Mouse (Mus musculus) liver, embryonic 11.5 days (tissue): ENCODE measurements around the gene Lpin2. TPM values are rescaled to one million over a fixed set of nuclear protein-coding genes. Genes with fewer than 3 reads are reported as not detected.

Source experiments
- ATAC-seq: fragments of 200-750 bp; cut with Nextera tagmentation; replicated peaks from 2 replicates; pipeline ENCODE4 v1.8.0; 2017; ENCODE audit warnings: moderate number of reproducible peaks, mild to moderate bottlenecking, moderate TSS enrichment, moderate library complexity; ENCODE audit not compliant: low FRiP score
- DNase-seq: peaks from one replicate; pipeline ENCODE4 v3.0.0-alpha.2; 2017; ENCODE audit warnings: low spot score
- H3K27ac ChIP-seq: fragments of 300-500 bp; sonication (generic); 2 replicates; pipeline ENCODE4 v1.5.1; 2014; ENCODE audit warnings: mild to moderate bottlenecking, low read depth, low read length, control low read depth
- H3K27me3 ChIP-seq: fragments of 300-500 bp; sonication (generic); replicated peaks from 2 replicates; pipeline ENCODE4 v1.6.1; 2014; ENCODE audit warnings: low read length, mixed read lengths; ENCODE audit not compliant: control insufficient read depth, insufficient read depth
- H3K36me3 ChIP-seq: fragments of 300-500 bp; sonication (generic); 2 replicates; pipeline ENCODE4 v1.6.1; 2014; ENCODE audit warnings: mild to moderate bottlenecking, low read length, moderate library complexity, mixed read lengths; ENCODE audit not compliant: control insufficient read depth, insufficient read depth
- H3K4me1 ChIP-seq: fragments of 300-500 bp; sonication (generic); replicated peaks from 2 replicates; pipeline ENCODE4 v1.6.1; 2014; ENCODE audit warnings: low read length, mixed read lengths; ENCODE audit not compliant: control insufficient read depth, insufficient read depth
- H3K4me2 ChIP-seq: fragments of 300-500 bp; sonication (generic); 2 replicates; pipeline ENCODE4 v1.6.1; 2014; ENCODE audit warnings: mild to moderate bottlenecking, control low read depth, moderate library complexity
- H3K4me3 ChIP-seq: fragments of 300-500 bp; sonication (generic); 2 replicates; pipeline ENCODE4 v1.5.1; 2014; ENCODE audit warnings: low read depth, low read length, control low read depth
- H3K9ac ChIP-seq: fragments of 300-500 bp; sonication (generic); 2 replicates; pipeline ENCODE4 v1.6.1; 2014; ENCODE audit warnings: low read depth, low read length, control low read depth
- H3K9me3 ChIP-seq: fragments of 300-500 bp; sonication (generic); 2 replicates; pipeline ENCODE4 v1.6.1; 2016; ENCODE audit warnings: low read length, inconsistent platforms, mixed read lengths; ENCODE audit not compliant: control insufficient read depth
- WGBS: fragments of 180-500 bp; shearing (Covaris S2); extraction: QIAGEN DNeasy Blood & Tissue Kit; methylation state at CpG from one replicate; pipeline ENCODE4 v1.1.7; 2014; 5-methylcytosine and 5-hydroxymethylcytosine counted together
- polyA plus RNA-seq: library from polyadenylated mRNA; unstranded; fragments of >200 nt; fragmentation: Nextera tagmentation; extraction: Ambion mirVana; gene quantifications from 2 replicates; pipeline ENCODE4 v1.2.1, GENCODE M21; 2014

Gene Lpin2
- polyA plus RNA-seq, 1 experiment from 2014 or later: 37.7 TPM

GRCm38 (mm10) chr17:71213666-71214065 lies 31.3 kb downstream of the Lpin2 start:
- peaks cover 11% of the 10 kb centered on the region; the same call in 1 of the 2 replicates for H3K36me3 ChIP-seq
- no peak overlapping the region for H3K4me3 ChIP-seq
- DNase-seq: no peak
- peak overlapping the region; percentile 32; the same call in 1 of the 2 replicates for H3K27ac ChIP-seq
- no peaks in the 10 kb centered on the region for H3K9me3 ChIP-seq
- no peak overlapping the region; the same call in 1 of the 2 replicates for H3K4me2 ChIP-seq
- H3K4me1 ChIP-seq: peaks cover 52% of the 10 kb centered on the region
- no peak for ATAC-seq
- H3K27me3 ChIP-seq: no peaks in the 10 kb centered on the region
- H3K9ac ChIP-seq: no peak overlapping the region
- 87% methylated on average over 1 of the region's 1 CpGs for WGBS

- Histone ChIP-seq H3K9ac (peak overlapping the region; percentile 32; the same call in 1 of the 2 replicates), H3K4me2 (peak overlapping the region; percentile 58), H3K36me3 (peaks cover 11% of the 10 kb centered on the region; the same call in 1 of the 2 replicates), H3K4me3 (0 out of 2 replicates have a peak overlapping the region, but pooled peaks have one; percentile 5), H3K27me3 (no peaks in the 10 kb centered on the region), H3K4me1 (peaks cover 49% of the 10 kb centered on the region), H3K27ac (peak overlapping the region; percentile 42), H3K9me3 (no peaks in the 10 kb centered on the region)
- 66% methylated on average over 17 of the region's 17 CpGs for WGBS
- DNase-seq (no peak), ATAC-seq (no peak)
Observed at GRCm38 (mm10) chr17:71214514-71215240, 32.3 kb downstream of the Lpin2 start.

- H3K9me3 ChIP-seq: no peaks in the 10 kb centered on the region
- peaks cover 11% of the 10 kb centered on the region; the same call in 1 of the 2 replicates for H3K36me3 ChIP-seq
- peak overlapping the region; percentile 32; the same call in 1 of the 2 replicates for H3K9ac ChIP-seq
- H3K27me3 ChIP-seq: no peaks in the 10 kb centered on the region
- H3K4me1 ChIP-seq: peaks cover 42% of the 10 kb centered on the region
- peak overlapping the region; percentile 58 for H3K4me2 ChIP-seq
- peak overlapping the region; percentile 21; the same call in 1 of the 2 replicates for H3K4me3 ChIP-seq
- no peak for DNase-seq
- no peak for ATAC-seq
- 55% methylated on average over 2 of the region's 2 CpGs for WGBS
- peak overlapping the region; percentile 42; the same call in 1 of the 2 replicates for H3K27ac ChIP-seq
Observed at GRCm38 (mm10) chr17:71215241-71215839, 33.0 kb downstream of the Lpin2 start.

- no peak for ATAC-seq
- WGBS: 94% methylated on average over 2 of the region's 2 CpGs
- Histone ChIP-seq H3K9me3 (no peaks in the 10 kb centered on the region), H3K4me2 (peak overlapping the region; percentile 31), H3K9ac (no peak overlapping the region), H3K36me3 (peaks cover 11% of the 10 kb centered on the region; the same call in 1 of the 2 replicates), H3K4me3 (no peak overlapping the region), H3K27ac (no peak overlapping the region), H3K4me1 (peaks cover 38% of the 10 kb centered on the region), H3K27me3 (no peaks in the 10 kb centered on the region)
- no peak for DNase-seq
Observed at GRCm38 (mm10) chr17:71216263-71216662, 33.9 kb downstream of the Lpin2 start.

GRCm38 (mm10) chr17:71217111-71217685 lies 34.8 kb downstream of the Lpin2 start:
- Histone ChIP-seq H3K9ac (no peak overlapping the region), H3K27me3 (no peaks in the 10 kb centered on the region), H3K27ac (no peak overlapping the region), H3K4me2 (no peak overlapping the region), H3K9me3 (no peaks in the 10 kb centered on the region), H3K36me3 (peaks cover 11% of the 10 kb centered on the region; the same call in 1 of the 2 replicates), H3K4me3 (no peak overlapping the region), H3K4me1 (peaks cover 32% of the 10 kb centered on the region)
- ATAC-seq (no peak), DNase-seq (no peak)
- 89% methylated on average over 5 of the region's 5 CpGs for WGBS

GRCm38 (mm10) chr17:71221383-71221782 lies 39.0 kb downstream of the Lpin2 start:
- Histone ChIP-seq H3K9ac (no peak overlapping the region), H3K36me3 (peaks cover 11% of the 10 kb centered on the region; the same call in 1 of the 2 replicates), H3K4me2 (no peak overlapping the region), H3K4me3 (no peak overlapping the region), H3K27ac (no peak overlapping the region), H3K9me3 (no peaks in the 10 kb centered on the region), H3K27me3 (no peaks in the 10 kb centered on the region), H3K4me1 (peaks cover 9% of the 10 kb centered on the region)
- DNase-seq (no peak), ATAC-seq (no peak)
- 82% methylated on average over 3 of the region's 3 CpGs for WGBS

- H3K4me2 ChIP-seq: no peak overlapping the region
- no peaks in the 10 kb centered on the region for H3K9me3 ChIP-seq
- no peaks in the 10 kb centered on the region for H3K27me3 ChIP-seq
- H3K4me3 ChIP-seq: no peak overlapping the region
- ATAC-seq: no peak
- no peak overlapping the region for H3K27ac ChIP-seq
- 63% methylated on average over 5 of the region's 5 CpGs for WGBS
- H3K9ac ChIP-seq: no peak overlapping the region
- DNase-seq: no peak
- H3K4me1 ChIP-seq: peaks cover 9% of the 10 kb centered on the region
- H3K36me3 ChIP-seq: no peaks in the 10 kb centered on the region
Observed at GRCm38 (mm10) chr17:71223676-71224075, 41.3 kb downstream of the Lpin2 start.

GRCm38 (mm10) chr17:71224521-71224920 lies 42.2 kb downstream of the Lpin2 start:
- 70% methylated on average over 2 of the region's 2 CpGs for WGBS
- ATAC-seq: no peak

More at GRCm38 (mm10) chr17:71224521-71224920, 42.2 kb downstream of the Lpin2 start:
- Histone ChIP-seq H3K4me2 (no peak overlapping the region), H3K36me3 (no peaks in the 10 kb centered on the region), H3K27me3 (no peaks in the 10 kb centered on the region), H3K4me1 (peaks cover 9% of the 10 kb centered on the region), H3K9me3 (no peaks in the 10 kb centered on the region), H3K27ac (no peak overlapping the region), H3K4me3 (no peak overlapping the region), H3K9ac (no peak overlapping the region)
- DNase-seq: no peak
